Mouse (Mus musculus): Measurements from ENCODE around the gene Creld1. TPM values are rescaled to one million over a fixed set of nuclear protein-coding genes. Genes with fewer than 3 reads are reported as not detected.

Gene Creld1
- total RNA-seq, 1 experiment from 2014 or later = 3.4 TPM

DNA sequence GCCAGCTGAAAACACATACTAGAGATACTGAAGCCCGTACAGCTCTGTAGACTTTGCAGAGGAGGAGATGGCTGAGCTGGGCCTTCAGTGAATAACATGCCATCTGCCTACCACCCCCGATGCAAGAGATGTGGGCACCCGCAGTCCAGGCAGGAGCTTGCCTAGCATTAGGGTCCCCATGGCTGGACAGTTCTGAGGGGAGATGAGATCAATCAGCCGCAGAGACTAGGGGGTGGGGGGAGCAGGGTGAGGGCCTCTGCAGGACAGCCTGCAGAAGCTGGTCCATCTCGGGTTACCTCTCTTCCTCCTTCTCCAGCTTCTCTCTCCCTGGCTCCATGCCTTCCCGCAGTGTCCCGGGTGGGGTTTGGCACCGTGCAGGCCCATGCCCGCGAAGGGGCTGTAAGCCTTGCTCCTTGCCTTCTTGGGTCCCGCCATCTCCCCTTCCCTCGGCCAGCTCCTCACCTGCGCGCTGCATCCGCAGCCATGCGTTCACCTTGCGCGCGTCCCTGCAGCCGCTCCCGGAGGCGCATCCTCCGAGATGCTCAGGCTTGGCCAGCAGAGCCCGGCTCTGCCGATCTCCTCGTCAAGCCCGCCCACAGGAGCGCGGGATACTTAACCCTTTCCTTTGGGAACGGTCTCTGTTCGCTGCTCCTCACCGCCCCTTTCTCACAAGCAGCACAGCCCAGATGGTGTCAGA lies 18.4 kb downstream of the Creld1 start, which contains the start of gene Prrt3:
Prrt3 (minus strand) TSS at position 544 of the 697 bp plus-strand sequence.
- ATAC-seq (replicated peaks; ENCODE audit: insufficient number of reproducible peaks, low FRiP score, low TSS enrichment, poor library complexity, severe bottlenecking) = no peak

DNA sequence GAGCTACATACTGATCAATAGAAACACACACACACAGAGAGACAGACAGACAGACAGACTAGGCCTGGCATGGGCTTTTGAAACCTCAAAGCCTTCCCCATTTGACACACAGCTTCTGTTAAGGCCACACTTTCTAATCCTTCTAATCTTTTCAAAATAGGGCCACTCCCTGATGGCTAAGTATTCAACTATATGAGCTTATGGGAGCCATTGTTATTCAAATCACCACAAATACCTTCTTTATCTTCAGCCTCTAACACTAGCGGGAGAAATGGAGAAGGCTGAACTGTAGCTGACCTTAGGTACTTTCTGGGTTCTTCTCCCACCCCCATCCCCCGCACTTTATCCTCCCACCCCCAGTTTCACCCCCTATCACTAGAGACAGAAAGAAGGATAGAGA lies 19.7 kb downstream of the Creld1 start:
- ATAC-seq (replicated peaks; ENCODE audit: insufficient number of reproducible peaks, low FRiP score, low TSS enrichment, poor library complexity, severe bottlenecking) = no peak

DNA sequence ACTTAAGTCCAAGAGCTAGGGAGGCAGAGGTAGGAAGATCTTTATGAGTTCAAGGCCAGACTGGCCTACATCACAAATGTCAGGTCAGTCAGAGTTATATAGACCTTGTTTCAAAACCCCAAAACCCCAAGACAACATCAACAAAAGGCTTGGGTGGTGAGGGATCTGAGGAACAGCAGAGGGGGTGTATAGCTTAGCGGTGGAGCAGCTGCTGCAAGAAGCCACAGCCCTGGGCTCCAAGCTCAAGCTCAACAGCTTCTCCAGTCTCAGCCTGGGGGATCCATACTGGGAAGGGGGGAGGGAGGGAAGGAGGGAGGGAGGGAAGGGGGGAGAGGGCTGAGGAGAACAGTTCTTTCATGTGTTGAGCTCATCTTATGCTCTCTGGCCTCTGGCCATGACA lies 22.6 kb downstream of the Creld1 start:
- ATAC-seq (replicated peaks; ENCODE audit: insufficient number of reproducible peaks, low FRiP score, low TSS enrichment, poor library complexity, severe bottlenecking) = no peak

DNA sequence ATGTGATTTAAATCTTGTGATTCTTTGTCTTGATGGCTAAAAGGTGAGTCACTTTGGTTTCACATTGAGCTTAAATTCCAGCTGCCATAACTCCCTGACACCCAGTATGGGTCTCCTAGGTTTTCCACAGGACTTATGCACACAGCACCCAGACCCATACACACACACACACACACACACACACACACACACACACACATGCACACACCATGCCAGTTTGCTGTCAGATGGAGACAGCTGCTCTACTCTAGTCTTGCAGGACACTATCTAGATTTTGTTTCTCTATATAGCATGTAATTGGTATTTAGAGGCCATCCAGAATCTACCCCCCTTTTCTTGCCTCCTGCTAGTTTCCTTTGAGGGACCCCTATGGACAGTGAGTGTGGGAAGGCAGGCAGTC lies 24.0 kb downstream of the Creld1 start:
- ATAC-seq (replicated peaks; ENCODE audit: insufficient number of reproducible peaks, low FRiP score, low TSS enrichment, poor library complexity, severe bottlenecking) = no peak

DNA sequence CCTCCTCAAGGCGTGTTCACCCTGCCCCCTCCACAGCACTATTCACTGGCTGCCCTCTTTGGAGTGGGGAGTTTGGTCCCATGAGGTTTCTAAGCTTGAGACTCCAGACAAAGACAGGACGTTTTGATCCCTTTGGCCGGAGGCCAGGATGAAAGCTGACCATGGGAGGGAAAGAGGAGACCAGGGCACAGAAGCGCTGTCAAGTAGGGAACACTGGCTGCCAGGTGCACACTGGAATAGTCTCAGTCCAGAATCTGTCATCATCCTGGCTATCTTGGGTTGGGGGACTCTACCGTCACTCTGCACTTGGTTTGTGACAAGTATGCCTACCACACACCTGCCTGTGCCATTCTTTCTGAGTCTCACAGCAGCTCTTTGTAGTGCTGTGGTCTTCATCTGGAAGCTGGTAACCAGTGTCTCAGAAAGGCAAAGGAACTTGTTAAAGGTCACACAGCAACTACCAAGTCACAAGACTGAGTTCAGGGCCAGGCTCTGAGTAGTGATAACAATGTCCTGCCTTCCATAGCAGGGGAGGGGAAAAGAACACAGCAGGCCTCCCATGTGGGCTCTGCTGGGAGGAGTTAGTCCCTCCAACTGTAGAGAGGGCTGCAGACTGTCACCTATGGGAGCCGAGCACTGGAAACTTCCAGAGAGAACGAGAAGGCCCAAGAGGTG lies 25.3 kb downstream of the Creld1 start:
- ATAC-seq (replicated peaks; ENCODE audit: insufficient number of reproducible peaks, low FRiP score, low TSS enrichment, poor library complexity, severe bottlenecking) = no peak

DNA sequence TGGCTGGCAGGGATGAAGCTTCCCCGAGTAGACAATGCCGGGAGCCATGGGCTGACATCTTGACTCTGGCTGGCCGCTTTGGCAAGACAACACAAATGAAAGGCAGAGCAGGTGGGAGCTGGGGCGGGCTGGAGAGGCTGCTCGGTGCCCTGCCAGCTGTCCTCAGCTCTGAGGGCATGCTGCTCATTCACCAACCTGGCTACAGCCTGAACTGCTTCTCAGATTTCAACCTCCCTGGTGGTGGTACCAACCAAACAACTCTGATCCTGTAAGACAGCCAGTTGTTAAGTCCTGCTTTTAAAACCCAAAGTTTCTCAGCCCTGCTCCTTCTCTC lies 25.8 kb downstream of the Creld1 start:
- ATAC-seq (replicated peaks; ENCODE audit: insufficient number of reproducible peaks, low FRiP score, low TSS enrichment, poor library complexity, severe bottlenecking) = no peak

DNA sequence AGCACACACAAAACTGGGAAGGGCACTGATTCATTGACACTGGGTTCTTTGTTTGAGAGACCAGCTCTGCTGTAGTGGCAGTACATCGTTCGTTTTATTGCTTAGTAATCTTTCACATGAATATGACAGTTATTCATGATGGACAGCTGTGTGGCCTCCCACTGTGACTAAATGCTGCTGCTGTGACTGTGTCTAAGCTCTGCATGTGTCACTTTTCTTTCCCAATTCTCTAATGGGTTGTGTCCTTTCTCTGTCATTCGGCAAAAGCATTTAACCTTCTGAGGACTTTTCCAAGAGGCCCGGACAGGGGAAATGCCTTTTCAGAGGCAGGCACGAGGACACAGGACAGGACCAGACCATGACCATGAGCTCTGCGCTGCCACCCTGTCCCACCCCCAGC lies 30.8 kb downstream of the Creld1 start:
- ATAC-seq (replicated peaks; ENCODE audit: insufficient number of reproducible peaks, low FRiP score, low TSS enrichment, poor library complexity, severe bottlenecking) = no peak

DNA sequence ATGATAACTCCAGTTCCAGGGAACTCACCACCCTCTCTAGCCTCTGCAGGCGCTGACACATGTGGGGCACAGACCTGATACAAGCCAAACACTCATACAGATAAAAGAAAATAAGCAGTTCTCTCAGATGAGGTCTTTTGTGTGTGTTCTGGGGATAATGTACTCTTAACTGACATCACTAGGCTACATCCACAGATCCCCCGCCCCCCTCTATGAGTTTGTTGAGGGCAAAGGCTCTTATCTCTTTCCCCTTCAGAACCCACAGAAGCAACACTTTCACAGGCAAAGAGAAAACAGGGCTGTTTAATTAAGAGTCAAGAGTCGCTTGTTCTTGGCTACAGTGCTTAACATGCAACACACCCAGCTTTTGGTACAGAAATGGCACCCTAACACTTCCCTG lies 31.5 kb downstream of the Creld1 start:
- ATAC-seq (replicated peaks; ENCODE audit: insufficient number of reproducible peaks, low FRiP score, low TSS enrichment, poor library complexity, severe bottlenecking) = no peak

DNA sequence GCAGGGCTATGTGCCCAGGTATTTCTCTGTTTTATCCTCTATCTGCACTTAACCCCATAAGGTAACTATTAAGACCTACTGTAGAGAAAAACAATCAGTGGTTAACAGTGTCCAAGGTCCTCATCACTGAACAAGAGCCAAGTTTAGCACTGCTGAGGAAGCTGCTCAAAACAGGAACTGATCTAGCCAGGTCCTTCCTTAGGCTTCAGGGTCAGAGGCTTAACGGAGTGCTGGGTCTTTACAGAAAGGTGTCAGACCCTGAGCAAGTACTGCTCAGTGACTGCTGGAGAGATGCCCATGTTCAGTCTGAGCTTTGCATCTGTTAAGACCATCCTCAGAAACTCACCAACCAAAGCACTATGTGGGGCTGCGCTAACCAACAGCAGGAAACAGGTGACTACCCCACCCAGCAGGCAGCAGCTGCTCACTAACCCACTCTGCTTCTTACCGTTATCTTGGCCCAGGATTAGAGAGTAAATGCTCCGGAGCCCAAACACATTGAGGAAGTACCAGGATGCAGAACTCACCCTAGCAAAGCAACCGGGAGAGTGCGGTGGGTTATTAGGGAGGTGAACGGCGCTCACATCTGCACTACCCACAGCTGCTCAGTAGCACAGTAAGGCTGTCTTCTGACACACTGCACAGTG lies 34.5 kb downstream of the Creld1 start:
- no peak; the same call in 1 of the 2 replicates for ATAC-seq (replicated peaks; ENCODE audit: insufficient number of reproducible peaks, low FRiP score, low TSS enrichment, poor library complexity, severe bottlenecking)

DNA sequence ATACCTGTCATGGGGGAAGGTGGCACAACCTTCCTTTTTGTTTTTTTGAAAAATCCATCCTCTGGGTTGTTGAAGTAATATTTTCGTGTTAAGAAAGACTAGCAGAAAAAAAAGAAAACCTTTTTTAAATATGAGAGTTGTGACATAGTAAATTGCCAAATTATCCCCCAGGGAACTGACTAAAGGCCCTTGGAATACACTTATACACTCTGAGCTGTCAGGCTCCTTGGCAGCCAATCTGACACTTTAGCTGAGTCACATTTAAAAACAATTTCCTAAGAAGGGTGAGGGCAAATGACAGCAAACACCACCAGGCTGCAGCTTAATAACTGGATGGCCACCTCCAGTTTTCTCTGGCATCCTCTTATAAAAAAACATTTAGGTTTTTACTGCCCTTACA lies 39.2 kb downstream of the Creld1 start:
- no peak for ATAC-seq (replicated peaks; ENCODE audit: insufficient number of reproducible peaks, low FRiP score, low TSS enrichment, poor library complexity, severe bottlenecking)

DNA sequence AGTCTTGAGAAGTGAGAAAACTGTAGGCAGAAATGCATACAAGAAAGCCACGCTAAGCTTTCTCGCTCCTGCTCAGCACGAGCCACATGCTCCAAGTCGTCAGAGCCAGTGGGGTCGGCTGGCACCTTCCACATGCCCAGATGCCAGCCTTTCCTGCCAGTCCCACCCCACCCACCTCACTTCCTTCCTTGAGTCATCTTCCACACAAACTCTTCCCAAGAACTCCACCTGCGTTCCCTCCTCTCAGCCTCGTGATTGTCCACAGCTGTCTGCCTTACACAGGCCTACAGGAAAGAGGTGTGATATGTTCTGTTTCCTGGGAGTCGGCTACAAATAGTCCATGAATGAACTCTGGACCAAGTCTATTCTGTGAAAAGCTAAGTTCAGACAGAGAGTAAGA lies 40.3 kb downstream of the Creld1 start:
- no peak for ATAC-seq (replicated peaks; ENCODE audit: insufficient number of reproducible peaks, low FRiP score, low TSS enrichment, poor library complexity, severe bottlenecking)

DNA sequence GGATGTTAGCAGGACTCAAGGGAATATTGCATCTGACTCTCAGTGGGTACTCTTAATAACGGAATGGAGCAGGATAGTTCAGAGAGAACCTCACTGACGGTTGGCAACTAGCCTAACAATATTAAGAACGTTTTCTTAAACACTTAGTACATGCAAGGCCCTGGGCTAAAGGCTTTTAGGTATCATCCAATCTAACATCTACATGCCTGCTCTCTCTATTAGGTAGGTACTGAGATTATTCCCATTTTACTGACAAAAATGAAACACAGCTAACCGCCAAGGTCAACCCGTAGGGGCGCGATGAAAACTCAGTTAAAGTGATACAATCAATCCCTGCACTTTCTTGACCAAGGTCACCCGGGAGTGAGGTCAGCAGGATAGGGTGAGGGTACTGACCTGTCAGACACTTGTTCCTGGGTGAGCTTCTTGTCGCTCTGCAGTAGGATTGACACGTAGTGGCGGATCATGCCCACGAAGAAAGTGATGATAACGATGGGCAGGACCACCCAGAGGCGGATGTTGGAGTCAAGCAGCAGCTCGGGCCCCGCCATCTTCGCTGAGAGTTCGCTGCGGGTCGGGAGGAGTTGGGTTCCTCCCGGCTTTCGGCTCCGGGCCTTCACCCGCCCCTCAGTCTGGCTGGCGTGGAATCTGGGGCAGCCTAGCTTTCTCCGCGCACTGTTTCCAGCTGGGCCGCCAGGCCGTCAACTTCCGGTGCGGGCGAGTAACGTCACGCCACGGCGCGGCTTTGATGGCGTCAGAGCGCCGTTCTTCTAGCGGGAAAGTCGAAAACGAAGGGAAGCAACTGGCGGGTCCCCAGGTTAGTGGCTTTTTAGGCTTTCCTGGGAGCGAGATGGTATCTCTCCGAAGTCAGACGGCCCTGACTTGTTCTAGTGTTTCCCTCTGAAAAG lies 48.1 kb downstream of the Creld1 start, which contains the start of the genes Emc3 and Fancd2:
Emc3 (minus strand) TSS at position 721 of the 908 bp plus-strand sequence.
Fancd2 (plus strand) TSS at position 751 of the 908 bp plus-strand sequence.
- peak; percentile 91 for ATAC-seq (replicated peaks; ENCODE audit: insufficient number of reproducible peaks, low FRiP score, low TSS enrichment, poor library complexity, severe bottlenecking)

DNA sequence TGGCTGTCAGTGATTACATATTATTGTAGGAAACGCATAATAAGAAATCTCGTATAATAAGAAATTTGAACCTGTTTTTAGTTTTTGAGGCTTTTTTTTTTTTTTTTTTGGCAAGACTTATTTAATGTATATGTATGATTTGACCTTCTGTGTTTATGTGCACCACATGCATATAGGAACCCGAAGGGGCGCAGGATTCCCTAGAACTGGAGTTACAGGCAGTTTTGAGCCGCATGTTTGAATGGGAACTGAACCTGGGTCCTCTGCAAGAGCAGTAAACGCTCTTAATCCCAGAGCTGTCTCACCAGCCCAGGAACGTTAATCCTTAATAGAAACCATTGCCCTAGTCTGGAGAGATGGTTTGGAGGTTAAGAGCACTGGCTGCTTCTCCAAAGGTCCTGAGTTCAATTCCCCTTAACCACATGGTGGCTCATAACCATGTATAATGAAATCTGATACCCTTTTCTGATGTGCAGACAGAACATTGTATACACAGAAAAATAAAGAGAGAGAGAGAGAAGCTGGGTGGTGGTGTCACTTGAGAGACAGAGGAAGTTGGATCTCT lies 48.8 kb downstream of the Creld1 start:
- ATAC-seq (replicated peaks; ENCODE audit: insufficient number of reproducible peaks, low FRiP score, low TSS enrichment, poor library complexity, severe bottlenecking) = no peak

DNA sequence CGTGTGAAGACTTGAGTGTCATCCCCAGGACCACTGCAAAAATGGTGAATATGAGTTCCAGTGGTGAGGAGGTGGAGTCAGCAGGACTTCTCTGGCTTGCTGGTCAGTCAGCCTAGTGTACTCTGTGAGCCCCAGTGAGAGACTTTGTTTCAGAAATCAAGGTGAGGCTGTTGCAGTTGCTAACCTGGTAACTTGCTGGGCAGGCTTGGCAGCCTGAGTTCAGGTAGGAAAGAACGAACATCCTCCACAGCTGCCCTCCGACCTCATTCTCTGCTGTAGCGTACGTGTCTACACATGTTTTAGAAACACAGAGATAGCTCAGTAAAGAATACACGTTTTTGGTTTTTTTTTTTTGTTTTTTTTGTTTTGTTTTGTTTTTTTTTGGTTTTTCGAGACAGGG lies 51.8 kb downstream of the Creld1 start:
- no peak for ATAC-seq (replicated peaks; ENCODE audit: insufficient number of reproducible peaks, low FRiP score, low TSS enrichment, poor library complexity, severe bottlenecking)

DNA sequence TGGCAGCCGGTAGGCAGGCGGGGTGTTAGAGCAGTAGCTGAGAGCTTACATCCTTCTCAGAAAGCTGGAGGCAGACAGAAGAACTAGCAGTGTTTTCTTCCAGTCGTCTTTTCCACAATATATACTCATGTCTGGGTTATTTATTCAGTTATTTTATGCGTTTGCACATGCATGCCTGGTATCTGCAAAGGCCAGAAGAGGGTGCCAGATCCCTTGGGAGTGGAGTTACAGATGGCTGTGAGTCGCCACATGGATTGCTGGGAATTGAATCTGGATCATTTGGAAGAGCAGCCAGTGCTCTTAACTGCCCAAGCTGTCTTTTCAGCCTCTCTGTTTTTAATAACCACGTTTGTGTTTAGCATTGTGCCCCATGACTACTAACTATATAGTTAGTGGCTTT lies 58.5 kb downstream of the Creld1 start:
- ATAC-seq (replicated peaks; ENCODE audit: insufficient number of reproducible peaks, low FRiP score, low TSS enrichment, poor library complexity, severe bottlenecking) = no peak

Measured in monocyte, adult 5-6 weeks (primary cell).